Mouse (Mus musculus): Measurements from ENCODE around the gene Kdm5a.
A peak's percentile ranks its signal among the peaks of the same experiment; 100 is the strongest.

Kdm5a gene

GRCm38 (mm10) chr6:120363688-120364522, at the start of gene Kdm5a, which contains the start of gene Ccdc77:
TSS of gene Kdm5a (plus strand) at chr6:120364124.
TSS of gene Ccdc77 (minus strand) at chr6:120364374.
- peak; percentile 94 for DNase-seq

GRCm38 (mm10) chr6:120318303-120318940, 45.5 kb upstream of the Kdm5a start:
- no peak for DNase-seq

- no peak for DNase-seq
These were observed 44.8 kb upstream of the Kdm5a start for GRCm38 (mm10) chr6:120319129-120319528.

GRCm38 (mm10) chr6:120320369-120320768, 43.6 kb upstream of the Kdm5a start:
- no peak for DNase-seq

- peak; percentile 84 for DNase-seq
These were observed 39.5 kb upstream of the Kdm5a start for GRCm38 (mm10) chr6:120324295-120324927.

- no peak for DNase-seq
These were observed 31.6 kb upstream of the Kdm5a start for GRCm38 (mm10) chr6:120332351-120332750.

- DNase-seq = no peak
These were observed 19.9 kb upstream of the Kdm5a start for GRCm38 (mm10) chr6:120343992-120344391.

GRCm38 (mm10) chr6:120349018-120349417, 14.9 kb upstream of the Kdm5a start:
- no peak for DNase-seq

GRCm38 (mm10) chr6:120356478-120356877, 7.4 kb upstream of the Kdm5a start:
- no peak for DNase-seq

- DNase-seq = peak; percentile 92
These were observed 6.7 kb upstream of the Kdm5a start for GRCm38 (mm10) chr6:120356951-120357945.

- DNase-seq = no peak
These were observed 1.8 kb upstream of the Kdm5a start for GRCm38 (mm10) chr6:120362124-120362523.

- DNase-seq = no peak
These were observed 893 bp upstream of the Kdm5a start for GRCm38 (mm10) chr6:120362774-120363687.

GRCm38 (mm10) chr6:120364523-120364905, 590 bp downstream of the Kdm5a start:
- no peak for DNase-seq

- DNase-seq = no peak
These were observed 1.1 kb downstream of the Kdm5a start for GRCm38 (mm10) chr6:120365051-120365450.

- DNase-seq = no peak
These were observed 12.8 kb downstream of the Kdm5a start for GRCm38 (mm10) chr6:120376736-120377135.

- no peak for DNase-seq
These were observed 26.1 kb downstream of the Kdm5a start for GRCm38 (mm10) chr6:120390054-120390453.

- no peak for DNase-seq
These were observed 28.9 kb downstream of the Kdm5a start for GRCm38 (mm10) chr6:120392811-120393210.

GRCm38 (mm10) chr6:120395622-120396345, 31.9 kb downstream of the Kdm5a start:
- DNase-seq = no peak

- DNase-seq = no peak
These were observed 40.0 kb downstream of the Kdm5a start for GRCm38 (mm10) chr6:120403936-120404335.

- DNase-seq = no peak
These were observed 74.2 kb downstream of the Kdm5a start for GRCm38 (mm10) chr6:120438161-120438560.

Data from kidney, postnatal 14 days (tissue).